Mouse (Mus musculus): ENCODE results near the gene Unc5a. TPM values are rescaled to one million over a fixed set of nuclear protein-coding genes. Genes with fewer than 3 reads are reported as not detected.

Gene Unc5a
- total RNA-seq, 4 experiments from 2014 or later, result 8.6 to 10.9 (median 10.2) TPM

GRCm38 (mm10) chr13:55002090-55002489 is 52.9 kb downstream of the Unc5a start:
- no peak for DNase-seq (ENCODE audit: low spot score in 2 of 2)

- DNase-seq (ENCODE audit: low spot score in 2 of 2), result no peak
These were observed 55.4 kb downstream of the Unc5a start for GRCm38 (mm10) chr13:55004646-55005045.

GRCm38 (mm10) chr13:55005691-55006414 is 56.6 kb downstream of the Unc5a start:
- DNase-seq (ENCODE audit: low spot score in 2 of 2), result no peak

- DNase-seq (ENCODE audit: low spot score in 2 of 2), result no peak
These were observed 57.2 kb downstream of the Unc5a start for GRCm38 (mm10) chr13:55006415-55006742.

GRCm38 (mm10) chr13:55008589-55008988 is 59.4 kb downstream of the Unc5a start:
- DNase-seq (ENCODE audit: low spot score in 2 of 2), result no peak

- no peak for DNase-seq (ENCODE audit: low spot score in 2 of 2)
These were observed 61.9 kb downstream of the Unc5a start for GRCm38 (mm10) chr13:55011103-55011502.

- DNase-seq (ENCODE audit: low spot score in 2 of 2), result no peak
These were observed 62.8 kb downstream of the Unc5a start for GRCm38 (mm10) chr13:55011981-55012478.

GRCm38 (mm10) chr13:55013702-55014344 is 64.6 kb downstream of the Unc5a start:
- DNase-seq (ENCODE audit: low spot score in 2 of 2), result no peak

GRCm38 (mm10) chr13:55014451-55014850 is 65.2 kb downstream of the Unc5a start:
- DNase-seq (ENCODE audit: low spot score in 2 of 2), result no peak

GRCm38 (mm10) chr13:55017154-55017897 is 68.1 kb downstream of the Unc5a start:
- no peak for DNase-seq (ENCODE audit: low spot score in 2 of 2)

- no peak for DNase-seq (ENCODE audit: low spot score in 2 of 2)
These were observed 68.8 kb downstream of the Unc5a start for GRCm38 (mm10) chr13:55017898-55018599.

GRCm38 (mm10) chr13:55018700-55019099 is 69.5 kb downstream of the Unc5a start:
- DNase-seq (ENCODE audit: low spot score in 2 of 2), result no peak

- DNase-seq (ENCODE audit: low spot score in 2 of 2), result no peak
These were observed 70.0 kb downstream of the Unc5a start for GRCm38 (mm10) chr13:55019181-55019580.

GRCm38 (mm10) chr13:55020051-55020450 is 70.8 kb downstream of the Unc5a start:
- no peak for DNase-seq (ENCODE audit: low spot score in 2 of 2)

GRCm38 (mm10) chr13:55021194-55021779 is 72.1 kb downstream of the Unc5a start, which contains the start of gene Hk3:
TSS of gene Hk3 (minus strand) at chr13:55021385.
- DNase-seq (ENCODE audit: low spot score in 2 of 2), result no peak

GRCm38 (mm10) chr13:55022256-55022655 is 73.0 kb downstream of the Unc5a start:
- no peak for DNase-seq (ENCODE audit: low spot score in 2 of 2)

- no peak for DNase-seq (ENCODE audit: low spot score in 2 of 2)
These were observed 73.5 kb downstream of the Unc5a start for GRCm38 (mm10) chr13:55022715-55023114.

GRCm38 (mm10) chr13:55024215-55024614 is 75.0 kb downstream of the Unc5a start:
- DNase-seq (ENCODE audit: low spot score in 2 of 2), result no peak

GRCm38 (mm10) chr13:55040016-55040415 is 90.8 kb downstream of the Unc5a start:
- no peak for DNase-seq (ENCODE audit: low spot score in 2 of 2)

- no peak for DNase-seq (ENCODE audit: low spot score in 2 of 2)
These were observed 98.5 kb downstream of the Unc5a start for GRCm38 (mm10) chr13:55047706-55048105.

Measured in gastrocnemius, adult 8-10 months (tissue).